Mouse (Mus musculus) heart, embryonic 13.5 days (tissue): Measurements from ENCODE around the gene Zfp366. TPM values are rescaled to one million over a fixed set of nuclear protein-coding genes. Genes with fewer than 3 reads are reported as not detected.

Experiments
- ATAC-seq: fragments of 200-750 bp; cut with Nextera tagmentation; 2 replicates; pipeline ENCODE4 v1.8.0; 2017; ENCODE audit warnings: moderate TSS enrichment; ENCODE audit not compliant: insufficient number of reproducible peaks, low FRiP score, low TSS enrichment; ENCODE audit errors: extremely low read depth
- H3K27ac ChIP-seq: fragments of 300-500 bp; sonication (generic); replicated peaks from 2 replicates; pipeline ENCODE4 v1.5.1; 2015; ENCODE audit warnings: moderate library complexity, mild to moderate bottlenecking, inconsistent platforms
- H3K27me3 ChIP-seq: fragments of 300-500 bp; sonication (generic); replicated peaks from 2 replicates; pipeline ENCODE4 v1.6.1; 2015; ENCODE audit warnings: mild to moderate bottlenecking, inconsistent platforms
- H3K36me3 ChIP-seq: fragments of 300-500 bp; sonication (generic); 2 replicates; pipeline ENCODE4 v1.6.1; 2015; ENCODE audit warnings: mild to moderate bottlenecking, inconsistent platforms
- H3K4me1 ChIP-seq: fragments of 300-500 bp; sonication (generic); 2 replicates; pipeline ENCODE4 v1.6.1; 2015; ENCODE audit warnings: inconsistent platforms
- H3K4me2 ChIP-seq: fragments of 300-500 bp; sonication (generic); 2 replicates; pipeline ENCODE4 v1.6.1; 2015; ENCODE audit warnings: inconsistent platforms, mild to moderate bottlenecking, moderate library complexity
- H3K4me3 ChIP-seq: fragments of 300-500 bp; sonication (generic); 2 replicates; pipeline ENCODE4 v1.5.1; 2015; ENCODE audit warnings: moderate library complexity, mild to moderate bottlenecking, inconsistent platforms
- H3K9ac ChIP-seq: fragments of 300-500 bp; sonication (generic); 2 replicates; pipeline ENCODE4 v1.6.1; 2015; ENCODE audit warnings: inconsistent platforms, mild to moderate bottlenecking, moderate library complexity
- H3K9me3 ChIP-seq: fragments of 300-500 bp; sonication (generic); 2 replicates; pipeline ENCODE4 v1.6.1; 2016; ENCODE audit warnings: inconsistent platforms
- WGBS: fragments of 180-500 bp; shearing (Covaris S2); methylation state at CpG from one replicate; pipeline ENCODE4 v1.1.7; 2015; ENCODE audit warnings: mixed read lengths; 5-methylcytosine and 5-hydroxymethylcytosine counted together
- polyA plus RNA-seq: library from polyadenylated mRNA; unstranded; fragments of >200 nt; fragmentation: Nextera tagmentation; extraction: Ambion mirVana; gene quantifications from 2 replicates; pipeline ENCODE4 v1.2.1, GENCODE M21; 2015

The Zfp366 gene
- polyA plus RNA-seq, 1 experiment from 2014 or later: 0.25 TPM

- 60% methylated on average over 9 of the region's 9 CpGs for WGBS
- ATAC-seq: no peak
- H3K9ac ChIP-seq: no peak overlapping the region
Measured at GRCm38 (mm10) chr13:99229641-99230494, 45.2 kb downstream of the Zfp366 start.

GRCm38 (mm10) chr13:99230495-99230868 is 45.9 kb downstream of the Zfp366 start:
- no peak for ATAC-seq
- peak overlapping the region; percentile 55 for H3K27ac ChIP-seq

More at GRCm38 (mm10) chr13:99229641-99230494, 45.2 kb downstream of the Zfp366 start:
- Histone ChIP-seq H3K4me3 (no peak overlapping the region), H3K27me3 (no peaks in the 10 kb centered on the region), H3K36me3 (no peaks in the 10 kb centered on the region), H3K4me1 (peaks cover 54% of the 10 kb centered on the region), H3K4me2 (no peak overlapping the region), H3K27ac (peak overlapping the region; percentile 55), H3K9me3 (no peaks in the 10 kb centered on the region)

DNA sequence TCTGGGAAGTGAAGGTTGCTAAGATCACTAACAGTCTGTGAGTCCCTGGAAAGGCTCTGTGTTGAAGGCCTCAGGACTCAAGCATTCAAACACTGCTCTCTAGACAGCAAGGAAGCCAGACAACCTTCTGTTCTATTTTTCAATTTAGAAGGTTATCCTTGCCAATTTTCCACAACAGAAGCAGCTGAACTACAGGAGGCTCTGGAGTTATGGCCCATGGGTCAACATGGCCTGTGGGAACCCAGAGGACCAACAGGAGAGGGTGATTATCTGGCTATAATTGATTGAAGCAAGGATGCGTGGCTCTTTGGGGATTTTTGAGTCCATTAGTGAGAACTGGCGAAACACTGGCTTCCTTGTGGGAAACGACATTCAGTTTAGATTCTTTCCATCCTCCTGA is 48.7 kb downstream of the Zfp366 start:
- Histone ChIP-seq H3K9me3 (no peaks in the 10 kb centered on the region), H3K4me1 (peaks cover 51% of the 10 kb centered on the region), H3K9ac (no peak overlapping the region), H3K27me3 (no peaks in the 10 kb centered on the region), H3K4me3 (no peak overlapping the region), H3K27ac (peak overlapping the region; percentile 57; the same call in 1 of the 2 replicates), H3K4me2 (no peak overlapping the region), H3K36me3 (no peaks in the 10 kb centered on the region)
- WGBS: 73% methylated on average over 3 of the region's 3 CpGs
- ATAC-seq: no peak

More at GRCm38 (mm10) chr13:99230495-99230868, 45.9 kb downstream of the Zfp366 start:
- Histone ChIP-seq H3K9me3 (no peaks in the 10 kb centered on the region), H3K4me2 (no peak overlapping the region), H3K36me3 (no peaks in the 10 kb centered on the region), H3K9ac (no peak overlapping the region), H3K27me3 (no peaks in the 10 kb centered on the region), H3K4me1 (peaks cover 48% of the 10 kb centered on the region), H3K4me3 (no peak overlapping the region)
- 35% methylated on average over 3 of the region's 3 CpGs for whole genome bisulfite sequencing

GRCm38 (mm10) chr13:99233956-99234355 is 49.3 kb downstream of the Zfp366 start:
- no peak overlapping the region for H3K27ac ChIP-seq
- H3K4me2 ChIP-seq: no peak overlapping the region
- H3K27me3 ChIP-seq: no peaks in the 10 kb centered on the region
- H3K4me3 ChIP-seq: no peak overlapping the region
- H3K9ac ChIP-seq: no peak overlapping the region
- no peaks in the 10 kb centered on the region for H3K9me3 ChIP-seq
- WGBS: 71% methylated on average over 10 of the region's 10 CpGs
- no peaks in the 10 kb centered on the region for H3K36me3 ChIP-seq
- no peak for ATAC-seq
- peaks cover 57% of the 10 kb centered on the region for H3K4me1 ChIP-seq

- no peaks in the 10 kb centered on the region for H3K36me3 ChIP-seq
- H3K4me1 ChIP-seq: peaks cover 56% of the 10 kb centered on the region
- no peak overlapping the region for H3K4me3 ChIP-seq
- H3K27ac ChIP-seq: peak overlapping the region; percentile 95
- ATAC-seq: no peak
- 57% methylated on average over 20 of the region's 20 CpGs for WGBS
- H3K9ac ChIP-seq: 0 out of 2 replicates have a peak overlapping the region, but pooled peaks have one; percentile 33
- H3K27me3 ChIP-seq: no peaks in the 10 kb centered on the region
- no peak overlapping the region for H3K4me2 ChIP-seq
- no peaks in the 10 kb centered on the region for H3K9me3 ChIP-seq
Measured at GRCm38 (mm10) chr13:99235428-99236210, 51.0 kb downstream of the Zfp366 start.

DNA sequence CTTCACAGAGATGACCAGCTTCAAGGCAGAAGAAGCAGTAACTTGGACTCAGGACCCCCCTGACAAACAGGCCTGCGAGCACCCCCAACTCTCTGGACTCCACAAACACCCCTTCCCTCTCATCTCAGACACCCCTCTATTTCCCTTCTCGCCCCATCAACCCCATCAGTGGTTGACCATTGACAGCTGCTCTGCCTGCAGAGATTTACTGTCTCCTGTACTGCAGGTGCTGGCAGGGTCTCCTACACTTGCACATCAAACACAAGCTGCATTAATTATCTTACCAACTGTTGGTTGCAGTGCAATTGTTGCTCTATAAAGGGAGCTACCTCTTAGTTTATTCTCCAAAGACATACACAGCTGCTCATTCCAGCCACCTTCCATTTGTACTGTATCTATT is 51.6 kb downstream of the Zfp366 start:
- Histone ChIP-seq H3K27me3 (no peaks in the 10 kb centered on the region), H3K27ac (peak overlapping the region; percentile 95), H3K4me3 (no peak overlapping the region), H3K9ac (no peak overlapping the region), H3K9me3 (no peaks in the 10 kb centered on the region), H3K4me1 (peaks cover 53% of the 10 kb centered on the region), H3K4me2 (no peak overlapping the region), H3K36me3 (no peaks in the 10 kb centered on the region)
- WGBS: 88% methylated on average over 2 of the region's 2 CpGs
- no peak for ATAC-seq

DNA sequence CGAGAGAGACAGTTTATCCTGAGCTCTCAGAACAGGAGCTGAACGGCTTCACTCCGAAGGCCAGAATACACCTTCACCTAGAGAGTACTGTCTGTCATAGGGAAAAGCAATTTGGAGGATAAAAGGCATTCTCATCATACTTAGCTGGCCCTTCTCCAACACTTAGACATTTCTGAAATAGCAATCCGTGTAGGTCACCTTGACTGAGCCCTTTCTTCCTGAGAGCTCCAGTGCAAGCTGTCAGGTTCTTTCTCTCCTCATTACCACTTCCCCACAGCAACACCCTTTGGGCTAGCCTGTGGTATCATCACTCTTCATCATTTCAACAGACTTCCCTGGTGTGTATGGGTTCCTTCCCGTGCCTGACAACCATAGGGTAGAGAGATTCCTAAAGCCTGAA is 52.5 kb downstream of the Zfp366 start:
- H3K27me3 ChIP-seq: no peaks in the 10 kb centered on the region
- peak overlapping the region; percentile 95 for H3K27ac ChIP-seq
- no peaks in the 10 kb centered on the region for H3K36me3 ChIP-seq
- 38% methylated on average over 5 of the region's 5 CpGs for WGBS
- no peak for ATAC-seq
- H3K4me2 ChIP-seq: no peak overlapping the region
- peaks cover 51% of the 10 kb centered on the region for H3K4me1 ChIP-seq
- no peak overlapping the region for H3K9ac ChIP-seq
- no peaks in the 10 kb centered on the region for H3K9me3 ChIP-seq
- H3K4me3 ChIP-seq: no peak overlapping the region

GRCm38 (mm10) chr13:99237841-99238216 is 53.2 kb downstream of the Zfp366 start:
- Histone ChIP-seq H3K27ac (peak overlapping the region; percentile 95), H3K4me2 (no peak overlapping the region), H3K4me1 (peaks cover 51% of the 10 kb centered on the region), H3K27me3 (no peaks in the 10 kb centered on the region), H3K9me3 (no peaks in the 10 kb centered on the region), H3K4me3 (no peak overlapping the region), H3K36me3 (no peaks in the 10 kb centered on the region), H3K9ac (no peak overlapping the region)
- WGBS: 58% methylated on average over 1 of the region's 1 CpGs
- no peak for ATAC-seq

DNA sequence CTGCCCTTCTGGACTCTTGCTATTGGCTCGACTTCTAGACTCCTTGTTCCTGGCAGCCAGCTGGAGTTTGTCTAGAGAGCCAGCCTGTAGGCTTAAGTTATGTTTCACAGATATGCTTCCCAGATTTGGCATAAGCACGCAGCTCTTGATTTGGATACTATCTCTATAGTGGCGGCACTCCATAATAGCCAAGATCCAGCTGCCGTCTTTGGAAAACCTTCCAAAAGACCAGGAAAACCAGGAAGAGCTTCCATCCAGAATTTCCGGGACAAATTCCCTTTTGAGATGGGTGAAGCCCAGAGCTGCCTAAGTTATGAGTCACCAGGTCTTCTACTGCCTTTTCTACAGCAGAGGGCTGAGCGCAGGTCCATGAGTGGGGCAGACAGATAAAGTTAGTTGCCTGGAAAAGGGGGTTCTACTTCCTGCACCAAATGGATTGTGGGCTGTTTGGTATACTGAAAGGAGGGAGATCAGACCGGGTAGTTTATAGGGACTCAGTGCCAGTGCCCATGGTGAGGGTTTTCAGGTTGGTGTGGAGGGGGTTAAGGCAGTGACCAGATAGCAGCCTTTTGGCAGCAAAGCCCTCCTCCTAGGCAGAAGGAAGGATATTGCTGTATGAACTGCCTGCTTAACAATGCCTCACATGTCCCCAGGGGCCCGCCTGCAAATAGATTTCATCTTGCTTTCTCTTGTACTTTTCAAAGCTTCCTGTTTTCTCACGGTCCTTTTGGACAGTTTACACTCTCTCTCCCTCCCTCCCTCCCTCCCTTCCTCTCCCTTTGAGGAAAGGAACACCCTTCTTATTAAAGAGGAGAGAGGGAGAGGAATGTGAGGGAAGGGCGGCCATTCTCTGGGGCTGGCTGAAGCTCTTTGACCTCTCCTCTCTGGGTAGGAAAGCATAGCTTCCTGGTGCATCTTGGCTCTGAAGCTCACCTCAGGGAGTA is 53.9 kb downstream of the Zfp366 start:
- Histone ChIP-seq H3K4me2 (peak overlapping the region; percentile 18; the same call in 1 of the 2 replicates), H3K27ac (peak overlapping the region; percentile 95), H3K27me3 (no peaks in the 10 kb centered on the region), H3K36me3 (no peaks in the 10 kb centered on the region), H3K9ac (peak overlapping the region; percentile 51; the same call in 1 of the 2 replicates), H3K9me3 (no peaks in the 10 kb centered on the region), H3K4me3 (no peak overlapping the region), H3K4me1 (peaks cover 51% of the 10 kb centered on the region)
- WGBS: 18% methylated on average over 10 of the region's 10 CpGs
- peak; percentile 48 for ATAC-seq

- Histone ChIP-seq H3K9me3 (no peaks in the 10 kb centered on the region), H3K27me3 (no peaks in the 10 kb centered on the region), H3K9ac (peak overlapping the region; percentile 51; the same call in 1 of the 2 replicates), H3K36me3 (no peaks in the 10 kb centered on the region), H3K4me1 (peaks cover 51% of the 10 kb centered on the region), H3K4me2 (peak overlapping the region; percentile 18), H3K4me3 (no peak overlapping the region), H3K27ac (peak overlapping the region; percentile 95)
- WGBS: 4% methylated on average over 7 of the region's 7 CpGs
- no peak for ATAC-seq
Measured at GRCm38 (mm10) chr13:99239161-99239530, 54.5 kb downstream of the Zfp366 start.
